Mouse (Mus musculus): ENCODE results near the gene Arl6. TPM values are rescaled to one million over a fixed set of nuclear protein-coding genes. Genes with fewer than 3 reads are reported as not detected.

The Arl6 gene
- polyA plus RNA-seq, 1 experiment, result 8.1 TPM

- DNase-seq, result no peak
- Histone ChIP-seq H3K4me1 (ENCODE audit: control insufficient read depth, insufficient read depth, low read length) (peaks cover 2% of the 10 kb centered on the region; the same call in 1 of the 2 replicates), H3K27ac (ENCODE audit: insufficient read depth, low read depth, low read length) (no peak overlapping the region), H3K27me3 (replicated peaks; ENCODE audit: control insufficient read depth, insufficient read depth, low read length) (no peaks in the 10 kb centered on the region), H3K4me3 (ENCODE audit: insufficient read depth, low read depth, low read length) (no peak overlapping the region), H3K36me3 (ENCODE audit: control insufficient read depth, insufficient read depth, low read length) (no peaks in the 10 kb centered on the region)
- 97% methylated on average over 8 of the region's 8 CpGs for WGBS
- no peak for TF ChIP-seq POLR2A (IDR thresholded peaks at IDR 0.05; ENCODE audit: low read depth, low read length)
- TF ChIP-seq CTCF (conservative IDR thresholded peaks at IDR 0.05; ENCODE audit: insufficient read depth, insufficient read length, low read depth, low read length), result no peak
These were observed 68.4 kb downstream of the Arl6 start for GRCm38 (mm10) chr16:59570807-59571206.

DNA sequence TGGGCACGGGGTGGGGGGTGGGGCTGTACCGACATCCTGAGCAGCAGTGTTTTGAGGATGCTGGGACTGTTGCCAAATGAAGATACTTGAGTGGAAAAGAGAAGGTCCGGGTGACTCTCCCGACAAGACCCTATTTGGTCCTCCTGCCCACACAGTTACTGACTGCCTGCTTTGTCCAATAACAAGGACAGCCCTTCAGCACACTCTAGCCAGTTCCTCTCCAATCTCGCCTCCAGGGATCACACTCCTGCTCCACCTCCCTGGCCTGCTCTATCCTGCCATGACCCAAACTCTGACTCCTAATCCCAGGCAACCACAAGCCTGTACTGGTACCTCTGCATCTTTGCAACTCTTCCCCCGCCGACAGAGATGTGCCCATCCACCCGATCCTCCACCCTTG, 69.4 kb downstream of the Arl6 start:
- WGBS, result 75% methylated on average over 8 of the region's 8 CpGs
- H3K27ac ChIP-seq (ENCODE audit: insufficient read depth, low read depth, low read length), result no peak overlapping the region
- H3K27me3 ChIP-seq (replicated peaks; ENCODE audit: control insufficient read depth, insufficient read depth, low read length), result no peaks in the 10 kb centered on the region
- no peak for TF ChIP-seq POLR2A (IDR thresholded peaks at IDR 0.05; ENCODE audit: low read depth, low read length)
- no peak for TF ChIP-seq CTCF (conservative IDR thresholded peaks at IDR 0.05; ENCODE audit: insufficient read depth, insufficient read length, low read depth, low read length)
- H3K4me1 ChIP-seq (ENCODE audit: control insufficient read depth, insufficient read depth, low read length), result peaks cover 2% of the 10 kb centered on the region; the same call in 1 of the 2 replicates
- no peak for DNase-seq
- no peaks in the 10 kb centered on the region for H3K36me3 ChIP-seq (ENCODE audit: control insufficient read depth, insufficient read depth, low read length)
- no peak overlapping the region for H3K4me3 ChIP-seq (ENCODE audit: insufficient read depth, low read depth, low read length)

DNA sequence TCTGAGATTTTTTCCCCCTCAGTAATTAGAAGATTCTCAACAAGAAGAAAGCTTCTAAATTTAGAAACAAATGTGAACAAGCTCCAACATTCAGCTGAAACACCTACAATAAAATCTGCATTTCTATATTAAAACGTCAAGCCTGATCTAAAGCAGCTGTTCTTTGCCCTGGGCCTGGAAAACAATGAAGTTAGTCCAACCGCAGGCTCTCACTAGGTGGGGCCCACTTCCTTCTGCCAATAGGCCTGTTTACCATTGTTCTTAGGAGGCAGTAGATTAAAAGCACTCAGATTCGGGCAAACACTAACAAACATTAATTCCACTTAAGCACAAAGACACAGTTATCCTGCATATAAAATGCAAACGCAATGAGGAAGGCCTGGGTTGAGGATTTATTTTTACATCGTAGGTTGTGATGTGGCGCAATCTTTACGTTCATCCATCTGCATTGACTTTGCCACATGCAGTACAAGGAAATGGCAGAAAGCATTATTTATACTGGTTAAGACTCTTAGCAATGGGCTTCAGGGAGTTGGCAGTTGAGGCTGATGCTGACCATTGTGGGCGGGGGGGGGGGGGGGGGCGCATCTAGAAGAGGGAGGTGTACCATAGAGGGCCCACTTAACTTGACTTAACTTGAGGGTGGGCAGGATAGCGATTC, 71.3 kb downstream of the Arl6 start:
- no peak overlapping the region for H3K4me3 ChIP-seq (ENCODE audit: insufficient read depth, low read depth, low read length)
- no peaks in the 10 kb centered on the region for H3K36me3 ChIP-seq (ENCODE audit: control insufficient read depth, insufficient read depth, low read length)
- H3K4me1 ChIP-seq (ENCODE audit: control insufficient read depth, insufficient read depth, low read length), result peaks cover 2% of the 10 kb centered on the region; the same call in 1 of the 2 replicates
- WGBS, result 68% methylated on average over 10 of the region's 10 CpGs
- peak; percentile 48 for DNase-seq
- TF ChIP-seq CTCF (conservative IDR thresholded peaks at IDR 0.05; ENCODE audit: insufficient read depth, insufficient read length, low read depth, low read length) (no peak), POLR2A (IDR thresholded peaks at IDR 0.05; ENCODE audit: low read depth, low read length) (no peak)
- H3K27me3 ChIP-seq (replicated peaks; ENCODE audit: control insufficient read depth, insufficient read depth, low read length), result no peaks in the 10 kb centered on the region
- H3K27ac ChIP-seq (ENCODE audit: insufficient read depth, low read depth, low read length), result peak overlapping the region; percentile 71; the same call in 1 of the 2 replicates

DNA sequence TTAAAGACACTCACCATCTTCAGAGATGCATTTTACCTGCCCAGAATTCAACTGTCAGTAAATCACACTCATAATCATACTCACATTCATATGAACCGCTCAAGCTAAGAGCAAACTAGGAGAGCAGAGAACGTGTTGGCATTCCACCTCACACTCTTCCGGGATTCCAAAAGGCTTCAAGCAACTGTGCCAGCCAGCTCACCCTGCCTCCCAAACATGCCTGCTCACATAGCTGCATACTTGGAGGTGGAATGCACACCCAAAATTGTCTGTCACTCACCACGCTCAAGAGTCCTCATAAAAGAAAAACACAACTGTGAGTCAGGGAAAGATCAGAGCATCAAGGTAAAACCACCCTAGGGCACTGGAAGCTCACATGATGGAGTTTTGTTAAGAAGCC, 72.8 kb downstream of the Arl6 start:
- Histone ChIP-seq H3K27me3 (replicated peaks; ENCODE audit: control insufficient read depth, insufficient read depth, low read length) (no peaks in the 10 kb centered on the region), H3K36me3 (ENCODE audit: control insufficient read depth, insufficient read depth, low read length) (no peaks in the 10 kb centered on the region), H3K4me3 (ENCODE audit: insufficient read depth, low read depth, low read length) (no peak overlapping the region), H3K27ac (ENCODE audit: insufficient read depth, low read depth, low read length) (no peak overlapping the region), H3K4me1 (ENCODE audit: control insufficient read depth, insufficient read depth, low read length) (peaks cover 2% of the 10 kb centered on the region; the same call in 1 of the 2 replicates)
- DNase-seq, result no peak
- TF ChIP-seq CTCF (conservative IDR thresholded peaks at IDR 0.05; ENCODE audit: insufficient read depth, insufficient read length, low read depth, low read length) (no peak), POLR2A (IDR thresholded peaks at IDR 0.05; ENCODE audit: low read depth, low read length) (no peak)
- WGBS, result 69% methylated on average over 4 of the region's 4 CpGs

GRCm38 (mm10) chr16:59565631-59566030, 73.6 kb downstream of the Arl6 start:
- H3K27ac ChIP-seq (ENCODE audit: insufficient read depth, low read depth, low read length), result no peak overlapping the region
- DNase-seq, result no peak
- no peak for TF ChIP-seq CTCF (conservative IDR thresholded peaks at IDR 0.05; ENCODE audit: insufficient read depth, insufficient read length, low read depth, low read length)
- TF ChIP-seq POLR2A (IDR thresholded peaks at IDR 0.05; ENCODE audit: low read depth, low read length), result no peak
- H3K4me1 ChIP-seq (ENCODE audit: control insufficient read depth, insufficient read depth, low read length), result peaks cover 2% of the 10 kb centered on the region; the same call in 1 of the 2 replicates
- H3K36me3 ChIP-seq (ENCODE audit: control insufficient read depth, insufficient read depth, low read length), result no peaks in the 10 kb centered on the region
- WGBS, result 89% methylated on average over 2 of the region's 2 CpGs
- no peaks in the 10 kb centered on the region for H3K27me3 ChIP-seq (replicated peaks; ENCODE audit: control insufficient read depth, insufficient read depth, low read length)
- H3K4me3 ChIP-seq (ENCODE audit: insufficient read depth, low read depth, low read length), result no peak overlapping the region

- DNase-seq, result no peak
- whole genome bisulfite sequencing, result 86% methylated on average over 5 of the region's 5 CpGs
- Histone ChIP-seq H3K27me3 (replicated peaks; ENCODE audit: control insufficient read depth, insufficient read depth, low read length) (no peaks in the 10 kb centered on the region), H3K4me1 (ENCODE audit: control insufficient read depth, insufficient read depth, low read length) (no peaks in the 10 kb centered on the region), H3K4me3 (ENCODE audit: insufficient read depth, low read depth, low read length) (no peak overlapping the region), H3K36me3 (ENCODE audit: control insufficient read depth, insufficient read depth, low read length) (no peaks in the 10 kb centered on the region), H3K27ac (ENCODE audit: insufficient read depth, low read depth, low read length) (no peak overlapping the region)
- TF ChIP-seq POLR2A (IDR thresholded peaks at IDR 0.05; ENCODE audit: low read depth, low read length) (no peak), CTCF (conservative IDR thresholded peaks at IDR 0.05; ENCODE audit: insufficient read depth, insufficient read length, low read depth, low read length) (no peak)
These were observed 75.2 kb downstream of the Arl6 start for GRCm38 (mm10) chr16:59564025-59564424.

Other genes with a start within 250 kb of the Arl6 start
- not detected in 2 replicates for gene Gabrr3, start 232.1 kb downstream of the Arl6 start, polyA plus RNA-seq (2012; rRNA removed)
- gene Riox2, start 167.6 kb downstream of the Arl6 start, polyA plus RNA-seq (2012; rRNA removed), result 7.4 and 9.3 TPM in 2 replicates
- 4.1 and 4.7 TPM in 2 replicates for gene Crybg3, start 38.4 kb downstream of the Arl6 start, polyA plus RNA-seq (2012; rRNA removed)